Mouse (Mus musculus): ENCODE data around the gene Slc25a11. TPM values are rescaled to one million over a fixed set of nuclear protein-coding genes. Genes with fewer than 3 reads are reported as not detected.

Gene Slc25a11
- polyA plus RNA-seq, 1 experiment from 2014 or later: 155 TPM

GRCm38 (mm10) chr11:70621972-70622814 lies 25.1 kb downstream of the Slc25a11 start:
- H3K27ac ChIP-seq: no peak overlapping the region
- no peaks in the 10 kb centered on the region for H3K27me3 ChIP-seq (ENCODE audit: insufficient read depth, poor library complexity, severe bottlenecking)
- H3K4me3 ChIP-seq: no peak overlapping the region
- no peaks in the 10 kb centered on the region for H3K36me3 ChIP-seq
- H3K9me3 ChIP-seq: no peaks in the 10 kb centered on the region
- 46% methylated on average over 7 of the region's 7 CpGs for WGBS
- DNase-seq (ENCODE audit: low spot score): no peak
- peaks cover 6% of the 10 kb centered on the region; the same call in 1 of the 2 replicates for H3K4me1 ChIP-seq (replicated peaks)

- Histone ChIP-seq H3K9me3 (no peaks in the 10 kb centered on the region), H3K27ac (no peak within 1 kb of the TSS), H3K36me3 (no peaks in the 10 kb centered on the region), H3K27me3 (ENCODE audit: insufficient read depth, poor library complexity, severe bottlenecking) (peaks cover 22% of the 10 kb centered on the region), H3K4me1 (replicated peaks) (peaks cover 24% of the 10 kb centered on the region), H3K4me3 (no peak within 1 kb of the TSS)
- DNase-seq (ENCODE audit: low spot score): no peak
- 58% methylated on average over 1 of the region's 1 CpGs for WGBS
Observed at GRCm38 (mm10) chr11:70619101-70619500, 28.2 kb downstream of the Slc25a11 start, which contains the start of gene Chrne. Gene Chrne, minus strand, starts transcription at chr11:70619216.

GRCm38 (mm10) chr11:70615516-70616093 lies 31.7 kb downstream of the Slc25a11 start, which contains the start of gene 4930544D05Rik:
Gene 4930544D05Rik, plus strand, starts transcription at chr11:70615848.
- Histone ChIP-seq H3K27ac (peak within 1 kb of the TSS; percentile 69), H3K4me1 (replicated peaks) (peaks cover 17% of the 10 kb centered on the region), H3K4me3 (peak within 1 kb of the TSS; percentile 51), H3K27me3 (ENCODE audit: insufficient read depth, poor library complexity, severe bottlenecking) (peaks cover 22% of the 10 kb centered on the region), H3K36me3 (peaks cover 33% of the 10 kb centered on the region), H3K9me3 (no peaks in the 10 kb centered on the region)
- DNase-seq (ENCODE audit: low spot score): no peak
- 14% methylated on average over 21 of the region's 21 CpGs for WGBS

- H3K36me3 ChIP-seq: peaks cover 39% of the 10 kb centered on the region
- peak overlapping the region; percentile 51 for H3K4me3 ChIP-seq
- peak overlapping the region; percentile 69 for H3K27ac ChIP-seq
- peak; percentile 44 for DNase-seq (ENCODE audit: low spot score)
- WGBS: 2% methylated on average over 17 of the region's 17 CpGs
- peaks cover 22% of the 10 kb centered on the region for H3K27me3 ChIP-seq (ENCODE audit: insufficient read depth, poor library complexity, severe bottlenecking)
- H3K9me3 ChIP-seq: no peaks in the 10 kb centered on the region
- peaks cover 17% of the 10 kb centered on the region for H3K4me1 ChIP-seq (replicated peaks)
Observed at GRCm38 (mm10) chr11:70615074-70615473, 32.2 kb downstream of the Slc25a11 start.

- H3K4me1 ChIP-seq (replicated peaks): peaks cover 17% of the 10 kb centered on the region
- H3K9me3 ChIP-seq: no peaks in the 10 kb centered on the region
- H3K4me3 ChIP-seq: no peak overlapping the region
- H3K27me3 ChIP-seq (ENCODE audit: insufficient read depth, poor library complexity, severe bottlenecking): peaks cover 22% of the 10 kb centered on the region
- DNase-seq (ENCODE audit: low spot score): no peak
- H3K27ac ChIP-seq: no peak overlapping the region
- 82% methylated on average over 7 of the region's 7 CpGs for WGBS
- H3K36me3 ChIP-seq: peaks cover 64% of the 10 kb centered on the region
Observed at GRCm38 (mm10) chr11:70612505-70612904, 34.8 kb downstream of the Slc25a11 start.

GRCm38 (mm10) chr11:70610752-70611151 lies 36.5 kb downstream of the Slc25a11 start:
- peaks cover 11% of the 10 kb centered on the region for H3K4me1 ChIP-seq (replicated peaks)
- peaks cover 82% of the 10 kb centered on the region for H3K36me3 ChIP-seq
- H3K27me3 ChIP-seq (ENCODE audit: insufficient read depth, poor library complexity, severe bottlenecking): peaks cover 8% of the 10 kb centered on the region
- 86% methylated on average over 4 of the region's 4 CpGs for WGBS
- H3K9me3 ChIP-seq: no peaks in the 10 kb centered on the region
- H3K4me3 ChIP-seq: no peak overlapping the region
- DNase-seq (ENCODE audit: low spot score): no peak
- no peak overlapping the region for H3K27ac ChIP-seq

DNA sequence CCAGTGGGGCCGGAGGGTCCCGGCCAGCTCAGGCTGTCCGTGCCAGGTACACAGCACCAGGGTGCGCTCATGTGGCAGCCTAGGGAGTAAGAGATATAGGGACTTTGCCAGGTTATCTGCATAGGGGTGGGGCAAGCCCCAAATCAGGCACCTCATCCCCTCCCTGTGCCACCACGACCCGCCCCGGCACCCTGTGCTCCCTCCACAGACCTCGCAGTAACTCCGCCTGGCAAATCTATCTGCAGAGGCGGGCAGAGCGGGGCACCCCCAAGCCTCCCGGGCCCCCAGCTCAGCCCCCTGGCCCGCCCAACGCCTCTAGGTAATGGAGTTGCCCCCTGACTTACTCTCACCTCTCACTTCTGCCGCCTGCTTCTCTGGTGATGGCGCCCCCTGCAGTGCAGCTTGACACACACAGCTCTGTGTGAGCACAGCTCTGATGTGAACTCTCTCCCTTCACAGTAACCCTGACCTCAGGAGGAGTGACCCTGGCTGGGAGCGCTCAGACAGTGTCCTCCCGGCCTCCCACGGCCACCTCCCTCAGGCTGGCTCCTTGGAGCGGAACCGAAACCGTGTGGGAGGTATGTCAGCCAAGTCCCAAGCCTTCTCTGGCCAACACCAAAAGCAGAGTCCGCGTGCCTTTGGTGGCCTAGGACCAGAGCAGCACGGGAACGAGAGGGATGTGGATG lies 38.8 kb downstream of the Slc25a11 start:
- no peaks in the 10 kb centered on the region for H3K27me3 ChIP-seq (ENCODE audit: insufficient read depth, poor library complexity, severe bottlenecking)
- H3K4me1 ChIP-seq (replicated peaks): no peaks in the 10 kb centered on the region
- no peak for DNase-seq (ENCODE audit: low spot score)
- WGBS: 87% methylated on average over 26 of the region's 26 CpGs
- H3K9me3 ChIP-seq: no peaks in the 10 kb centered on the region
- H3K36me3 ChIP-seq: peaks cover 99% of the 10 kb centered on the region
- no peak overlapping the region for H3K27ac ChIP-seq
- no peak overlapping the region for H3K4me3 ChIP-seq

DNA sequence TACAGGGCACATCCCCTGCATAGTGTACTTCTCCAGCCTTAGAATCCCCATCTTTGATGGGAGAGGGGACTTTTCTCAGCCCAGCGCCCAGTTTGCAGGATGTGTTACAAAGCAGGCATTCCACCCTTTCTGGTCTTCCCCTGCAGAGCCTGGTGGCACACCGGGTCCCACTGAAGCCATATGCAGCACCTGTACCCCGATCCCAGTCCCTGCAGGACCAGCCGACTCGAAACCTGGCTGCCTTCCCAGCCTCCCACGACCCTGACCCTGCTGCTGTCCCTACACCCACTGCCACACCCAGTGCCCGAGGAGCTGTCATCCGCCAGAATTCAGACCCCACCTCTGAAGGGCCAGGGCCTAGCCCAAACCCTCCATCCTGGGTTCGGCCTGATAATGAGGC lies 39.7 kb downstream of the Slc25a11 start:
- H3K27ac ChIP-seq: no peak overlapping the region
- H3K4me1 ChIP-seq (replicated peaks): no peaks in the 10 kb centered on the region
- H3K9me3 ChIP-seq: no peaks in the 10 kb centered on the region
- no peak for DNase-seq (ENCODE audit: low spot score)
- H3K36me3 ChIP-seq: peaks cover 99% of the 10 kb centered on the region
- no peaks in the 10 kb centered on the region for H3K27me3 ChIP-seq (ENCODE audit: insufficient read depth, poor library complexity, severe bottlenecking)
- no peak overlapping the region for H3K4me3 ChIP-seq
- WGBS: 89% methylated on average over 9 of the region's 9 CpGs

GRCm38 (mm10) chr11:70606717-70607116 lies 40.6 kb downstream of the Slc25a11 start:
- H3K4me3 ChIP-seq: no peak overlapping the region
- H3K36me3 ChIP-seq: peaks cover 100% of the 10 kb centered on the region
- H3K27me3 ChIP-seq (ENCODE audit: insufficient read depth, poor library complexity, severe bottlenecking): no peaks in the 10 kb centered on the region
- no peaks in the 10 kb centered on the region for H3K9me3 ChIP-seq
- no peak overlapping the region for H3K27ac ChIP-seq
- H3K4me1 ChIP-seq (replicated peaks): no peaks in the 10 kb centered on the region
- WGBS: 75% methylated on average over 12 of the region's 12 CpGs
- DNase-seq (ENCODE audit: low spot score): no peak

- H3K4me3 ChIP-seq: no peak overlapping the region
- no peaks in the 10 kb centered on the region for H3K27me3 ChIP-seq (ENCODE audit: insufficient read depth, poor library complexity, severe bottlenecking)
- WGBS: 67% methylated on average over 14 of the region's 14 CpGs
- no peaks in the 10 kb centered on the region for H3K4me1 ChIP-seq (replicated peaks)
- peak; percentile 75 for DNase-seq (ENCODE audit: low spot score)
- peaks cover 93% of the 10 kb centered on the region for H3K36me3 ChIP-seq
- no peak overlapping the region for H3K27ac ChIP-seq
- H3K9me3 ChIP-seq: no peaks in the 10 kb centered on the region
Observed at GRCm38 (mm10) chr11:70605024-70605566, 42.2 kb downstream of the Slc25a11 start.

GRCm38 (mm10) chr11:70598451-70598953 lies 48.8 kb downstream of the Slc25a11 start:
- DNase-seq (ENCODE audit: low spot score): no peak
- Histone ChIP-seq H3K36me3 (peaks cover 54% of the 10 kb centered on the region), H3K4me1 (replicated peaks) (peaks cover 16% of the 10 kb centered on the region), H3K4me3 (no peak overlapping the region), H3K27ac (no peak overlapping the region), H3K9me3 (no peaks in the 10 kb centered on the region), H3K27me3 (ENCODE audit: insufficient read depth, poor library complexity, severe bottlenecking) (no peaks in the 10 kb centered on the region)
- 94% methylated on average over 9 of the region's 9 CpGs for WGBS

GRCm38 (mm10) chr11:70597301-70597700 lies 50.0 kb downstream of the Slc25a11 start:
- H3K9me3 ChIP-seq: no peaks in the 10 kb centered on the region
- no peak overlapping the region for H3K4me3 ChIP-seq
- H3K27ac ChIP-seq: no peak overlapping the region
- peaks cover 16% of the 10 kb centered on the region for H3K4me1 ChIP-seq (replicated peaks)
- 86% methylated on average over 6 of the region's 6 CpGs for WGBS
- DNase-seq (ENCODE audit: low spot score): no peak
- peaks cover 42% of the 10 kb centered on the region for H3K36me3 ChIP-seq
- H3K27me3 ChIP-seq (ENCODE audit: insufficient read depth, poor library complexity, severe bottlenecking): no peaks in the 10 kb centered on the region
